In genomic region chr2:152669256-152669638, GRCm38 (mm10) we compare ENCODE assay signal across 7 mouse cellular contexts. TPM values are rescaled to one million over a fixed set of nuclear protein-coding genes. Genes with fewer than 3 reads are reported as not detected.
DNase-seq lines count a peak whose midpoint lies in the region; ATAC-seq lines count a peak whose summit lies in the region.

H13 (plus strand) TSS chr2:152669461.

- under 1% methylated on average over 35 of the region's 35 CpGs for WGBS in limb, embryonic 10.5 days
- WGBS in midbrain, embryonic 13.5 days: under 1% methylated on average over 35 of the region's 35 CpGs

- H3K9me3 ChIP-seq in limb, embryonic 10.5 days (replicated peaks): no peaks in the 10 kb centered on the region
- H3K9me3 ChIP-seq in midbrain, embryonic 13.5 days: no peaks in the 10 kb centered on the region

- peak within 1 kb of the TSS; percentile 98 for H3K27ac ChIP-seq in limb, embryonic 10.5 days
- H3K27ac ChIP-seq in midbrain, embryonic 13.5 days: peak within 1 kb of the TSS; percentile 98

- peaks cover 33% of the 10 kb centered on the region for H3K36me3 ChIP-seq in limb, embryonic 10.5 days
- peaks cover 18% of the 10 kb centered on the region for H3K36me3 ChIP-seq in midbrain, embryonic 13.5 days

- H3K4me1 ChIP-seq in limb, embryonic 10.5 days: peaks cover 31% of the 10 kb centered on the region
- peaks cover 36% of the 10 kb centered on the region for H3K4me1 ChIP-seq in midbrain, embryonic 13.5 days (replicated peaks)

- no peaks in the 10 kb centered on the region for H3K27me3 ChIP-seq in limb, embryonic 10.5 days (ENCODE audit: low read depth, poor library complexity, severe bottlenecking)
- no peaks in the 10 kb centered on the region for H3K27me3 ChIP-seq in midbrain, embryonic 13.5 days

- peak within 1 kb of the TSS; percentile 93 for H3K4me2 ChIP-seq in midbrain, embryonic 13.5 days (replicated peaks)

- H3K9ac ChIP-seq in midbrain, embryonic 13.5 days (replicated peaks): peak within 1 kb of the TSS; percentile 100

- peak within 1 kb of the TSS; percentile 98 for H3K4me3 ChIP-seq in limb, embryonic 10.5 days
- H3K4me3 ChIP-seq in midbrain, embryonic 13.5 days (replicated peaks): peak within 1 kb of the TSS; percentile 100

- peak; percentile 89 for ATAC-seq in granulocyte monocyte progenitor cell, adult 5-6 weeks (replicated peaks; ENCODE audit: poor library complexity, severe bottlenecking)
- ATAC-seq in midbrain, embryonic 13.5 days: peak; percentile 88

- DNase-seq in adrenal gland, adult 8-10 months: peak; percentile 87
- DNase-seq in embryo, embryonic 9.5 days (ENCODE audit: extremely low spot score): peak; percentile 95
- peak; percentile 87 for DNase-seq in kidney, adult 11 months
- DNase-seq in limb, embryonic 10.5 days (ENCODE audit: low spot score): peak; percentile 98
- peak; percentile 80 for DNase-seq in spleen, adult 12 weeks (ENCODE audit: low spot score)

RNA-seq across cellular contexts. Expression of gene H13, which starts in this region (rescaled TPM):
- total RNA-seq in adrenal gland, adult 8-10 months (2022): 100 to 1,000 TPM; 162 to 222 (median 201) TPM
- 180 and 213 TPM in 2 replicates for total RNA-seq in granulocyte monocyte progenitor cell, adult 5-6 weeks (2014; fragmentation: Nextera tagmentation)
- total RNA-seq in granulocyte monocyte progenitor cell, adult 5-6 weeks (2017): 150 and 235 TPM in 2 replicates
- polyA plus RNA-seq in limb, embryonic 10.5 days (2016; fragmentation: Nextera tagmentation; extraction: Ambion mirVana): 104 and 118 TPM in 2 replicates
- 171 and 181 TPM in 2 replicates for polyA plus RNA-seq in midbrain, embryonic 13.5 days (2015; fragmentation: Nextera tagmentation; extraction: Ambion mirVana)

Comparison
In these comparisons a context has a peak if more than half of its experiments do, and no peak if none do; other contexts are left out.
1. Peak in every context shown above with its lines: DNase-seq, ATAC-seq, H3K4me3 ChIP-seq and H3K27ac ChIP-seq.